Mouse (Mus musculus) T-cell, adult 66 days (primary cell): ENCODE data around the gene Olfr1164. TPM values are rescaled to one million over a fixed set of nuclear protein-coding genes. Genes with fewer than 3 reads are reported as not detected.

Experiments
- total RNA-seq, 2 experiments: library from RNA; stranded (reverse); gene quantifications; 3 replicates in 1 of 2; 4 replicates in 1 of 2; pipeline ENCODE4 v1.2.4; 2023

Gene Olfr1164
- total RNA-seq, result not detected

GRCm38 (mm10) chr2:88093866-88094265, at the start of gene Olfr1164:
Olfr1164 (minus strand) TSS chr2:88093966.

DNA sequence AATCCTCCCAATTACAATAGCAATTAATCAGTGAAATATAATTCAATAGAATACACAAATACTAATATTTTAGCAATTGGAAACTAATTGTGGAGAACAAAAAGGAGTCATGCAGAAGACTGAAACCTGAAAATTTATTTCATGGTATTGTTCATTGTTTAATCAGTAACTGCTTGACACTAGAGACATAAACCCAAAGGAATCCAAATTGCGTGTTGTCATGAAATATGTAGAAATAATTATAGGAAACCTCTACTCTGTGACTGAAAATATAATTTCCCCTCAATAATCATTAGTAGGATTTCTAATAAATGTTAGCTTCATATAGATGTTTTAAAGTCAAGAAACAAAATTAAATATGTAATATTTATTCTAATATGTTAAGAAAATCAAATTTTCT, 34.4 kb upstream of the Olfr1164 start, which contains the start of gene Olfr1166:
Gene Olfr1166, minus strand, starts transcription at position 101 of the 400 bp plus-strand sequence.

DNA sequence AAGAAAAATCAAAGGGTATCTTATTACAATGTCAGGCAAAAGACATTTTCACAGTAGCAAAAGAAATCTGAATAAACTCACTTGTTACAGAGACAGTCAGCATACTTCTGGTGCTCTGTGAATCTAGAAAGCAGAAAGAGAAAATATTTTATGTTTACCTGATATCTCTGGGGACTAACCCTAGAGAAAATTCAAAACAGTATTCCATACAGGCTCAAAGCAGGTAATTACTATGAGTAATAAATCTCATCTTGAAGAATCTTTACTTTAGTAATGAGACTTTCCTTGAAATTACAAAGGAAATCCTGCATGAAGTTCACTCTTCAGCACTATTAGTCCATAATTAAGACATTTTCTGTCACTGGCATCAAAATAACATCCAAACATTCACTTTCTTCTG, 22.0 kb downstream of the Olfr1164 start, which contains the start of gene Olfr1163:
Gene Olfr1163, minus strand, starts transcription at position 101 of the 400 bp plus-strand sequence.

DNA sequence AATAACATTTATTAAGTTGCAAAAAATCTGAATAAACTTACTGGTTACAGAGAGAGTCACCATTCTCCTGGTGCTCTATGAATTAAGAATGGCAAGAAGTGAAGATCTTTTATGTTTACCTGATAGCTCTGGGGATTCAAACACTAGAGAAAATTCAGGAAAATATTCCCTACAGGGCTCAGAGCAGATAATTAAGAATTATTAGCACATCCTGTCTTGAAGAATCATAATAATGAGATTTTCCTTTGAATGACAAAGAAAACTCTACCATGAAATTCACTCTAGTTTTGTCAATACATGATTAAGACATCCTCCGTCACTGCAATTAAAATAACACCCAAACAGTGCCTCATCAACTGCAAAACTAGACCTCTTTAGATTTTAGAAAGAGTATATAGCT, 42.7 kb downstream of the Olfr1164 start, which contains the start of gene Olfr1162:
Gene Olfr1162, minus strand, starts transcription at position 101 of the 400 bp plus-strand sequence.

Other genes starting within 250 kb of the Olfr1164 start
- gene Olfr1150-ps1, start 250.0 kb downstream of the Olfr1164 start, total RNA-seq, result not detected
- not detected for gene Olfr1151, start 238.1 kb downstream of the Olfr1164 start, total RNA-seq
- gene Olfr1152, start 227.5 kb downstream of the Olfr1164 start, total RNA-seq, result not detected
- not detected for gene Olfr1153, start 199.0 kb downstream of the Olfr1164 start, total RNA-seq
- gene Olfr1154, start 188.8 kb downstream of the Olfr1164 start, total RNA-seq, result not detected
- gene Olfr1155, start 148.8 kb downstream of the Olfr1164 start, total RNA-seq, result not detected
- not detected for gene Olfr1156, start 140.9 kb downstream of the Olfr1164 start, total RNA-seq
- not detected for gene Olfr1157, start 125.7 kb downstream of the Olfr1164 start, total RNA-seq
- gene Olfr74, start 119.3 kb downstream of the Olfr1164 start, total RNA-seq, result not detected
- not detected for gene Olfr1158, start 103.9 kb downstream of the Olfr1164 start, total RNA-seq
- not detected for gene Olfr1160, start 85.7 kb downstream of the Olfr1164 start, total RNA-seq
- gene Olfr1161, start 71.2 kb downstream of the Olfr1164 start, total RNA-seq, result not detected
- gene Olfr73, start 56.3 kb downstream of the Olfr1164 start, total RNA-seq, result not detected
- gene Olfr1162, start 42.8 kb downstream of the Olfr1164 start, total RNA-seq, result not detected
- not detected for gene Olfr1163, start 22.1 kb downstream of the Olfr1164 start, total RNA-seq
- not detected for gene Olfr1166, start 34.3 kb upstream of the Olfr1164 start, total RNA-seq
- not detected for gene Olfr1167, start 61.2 kb upstream of the Olfr1164 start, total RNA-seq
- not detected for gene Olfr1168, start 87.9 kb upstream of the Olfr1164 start, total RNA-seq
- gene Olfr1170, start 134.4 kb upstream of the Olfr1164 start, total RNA-seq, result not detected
- gene Olfr1173, start 185.9 kb upstream of the Olfr1164 start, total RNA-seq, result not detected
- not detected for gene Olfr1174-ps, start 221.2 kb upstream of the Olfr1164 start, total RNA-seq
- gene Olfr1175-ps, start 233.2 kb upstream of the Olfr1164 start, total RNA-seq, result not detected
- gene Olfr1176, start 242.8 kb upstream of the Olfr1164 start, total RNA-seq, result not detected